11 mouse cellular contexts compared by ENCODE assay signal in the genomic region with DNA sequence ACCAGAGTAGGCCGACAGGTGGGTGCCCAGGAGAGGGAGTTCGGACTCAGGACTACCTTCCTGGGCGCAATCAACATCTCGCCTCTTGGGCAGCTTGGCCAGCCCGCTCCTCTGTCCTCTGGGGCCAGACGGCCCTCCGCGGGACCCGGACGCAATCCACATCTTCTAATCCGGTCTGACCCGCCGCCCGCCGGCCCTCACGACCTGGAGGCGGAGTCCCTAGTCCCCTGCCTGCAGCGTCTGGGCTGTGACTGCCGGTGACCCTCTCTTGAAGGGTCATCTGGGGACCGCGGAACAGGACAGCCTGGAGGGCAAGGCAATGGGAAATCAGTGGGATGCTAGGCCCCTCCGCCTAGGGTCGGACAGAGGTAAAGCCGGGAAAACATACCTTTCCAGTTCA. TPM values are rescaled to one million over a fixed set of nuclear protein-coding genes. Genes with fewer than 3 reads are reported as not detected.
DNase-seq lines count a peak whose midpoint lies in the region; ATAC-seq and TF ChIP-seq lines count a peak whose summit lies in the region.
"Had no signal": no experiment of that assay in that cellular context is flagged by ENCODE, and none has a peak within 500 bp of the region (broad histone marks: within the 10 kb centered on the region; RNA-seq: fewer than 3 reads in every experiment).

No protein-coding gene starts in this region.

- no peak for DNase-seq in heart, embryonic 10.5 days (ENCODE audit: low spot score)
- no peak for DNase-seq in heart, postnatal 14 days
- peak; percentile 38 for DNase-seq in kidney, postnatal 14 days
- no peak for DNase-seq in thymus, postnatal 36 days
- DNase-seq in cerebellum, adult 11-12 months = no peak
- DNase-seq in MN1 (ENCODE audit: low spot score) = no peak
- DNase-seq: cerebellum, adult 8-10 months had no signal

- intact Hi-C loops in heart, postnatal 14 days (cut with DNase I) = no loop called here

- H3K36me3 ChIP-seq in heart, embryonic 10.5 days = no peaks in the 10 kb centered on the region
- peaks cover 49% of the 10 kb centered on the region for H3K36me3 ChIP-seq in E14TG2a.4 (ENCODE audit: insufficient read depth, low read length)
- H3K36me3 ChIP-seq in embryonic facial prominence, embryonic 13.5 days = no peaks in the 10 kb centered on the region

- H3K4me2 ChIP-seq in embryonic facial prominence, embryonic 13.5 days = peak overlapping the region; percentile 85; the same call in 1 of the 2 replicates

- peaks cover 74% of the 10 kb centered on the region for H3K27me3 ChIP-seq in heart, embryonic 10.5 days (ENCODE audit: insufficient read depth, poor library complexity, severe bottlenecking)
- H3K27me3 ChIP-seq in E14TG2a.4 (ENCODE audit: insufficient read depth, low read length) = no peaks in the 10 kb centered on the region
- peaks cover 61% of the 10 kb centered on the region for H3K27me3 ChIP-seq in embryonic facial prominence, embryonic 13.5 days

- no peak overlapping the region for H3K27ac ChIP-seq in heart, embryonic 10.5 days
- H3K27ac ChIP-seq in embryonic facial prominence, embryonic 13.5 days = no peak overlapping the region

- H3K9me3 ChIP-seq in heart, embryonic 10.5 days = no peaks in the 10 kb centered on the region
- no peaks in the 10 kb centered on the region for H3K9me3 ChIP-seq in E14TG2a.4 (ENCODE audit: low read length)
- H3K9me3 ChIP-seq in embryonic facial prominence, embryonic 13.5 days = no peaks in the 10 kb centered on the region

- peaks cover 19% of the 10 kb centered on the region for H3K4me1 ChIP-seq in heart, embryonic 10.5 days
- H3K4me1 ChIP-seq in E14TG2a.4 (replicated peaks; ENCODE audit: low read depth, low read length) = peaks cover 76% of the 10 kb centered on the region
- peaks cover 13% of the 10 kb centered on the region for H3K4me1 ChIP-seq in embryonic facial prominence, embryonic 13.5 days

- no peak overlapping the region for H3K9ac ChIP-seq in embryonic facial prominence, embryonic 13.5 days

- TF ChIP-seq CTCF in E14TG2a.4 (conservative IDR thresholded peaks at IDR 0.05; ENCODE audit: low read length) = no peak

- ATAC-seq in embryonic facial prominence, embryonic 13.5 days (ENCODE audit: insufficient number of reproducible peaks, insufficient read depth, low FRiP score, low TSS enrichment, low read depth) = no peak

- 3% methylated on average over 24 of the region's 24 CpGs for WGBS in heart, embryonic 10.5 days
- WGBS in embryonic facial prominence, embryonic 13.5 days = 6% methylated on average over 23 of the region's 24 CpGs

- H3K4me3 ChIP-seq in heart, embryonic 10.5 days = peak overlapping the region; percentile 67
- H3K4me3 ChIP-seq in E14TG2a.4 (replicated peaks; ENCODE audit: low read length) = peak overlapping the region; percentile 97
- no peak overlapping the region for H3K4me3 ChIP-seq in embryonic facial prominence, embryonic 13.5 days

RNA-seq across cellular contexts. Expression of gene Nodal, which starts 1.4 kb away (rescaled TPM):
- polyA plus RNA-seq in heart, embryonic 10.5 days (2016; fragmentation: Nextera tagmentation; extraction: Ambion mirVana) = 0.28 TPM in 1 of 2 replicates, not detected in the other
- under 1 TPM in 1 of 2 experiments, not detected in 1; 0.10 TPM for total RNA-seq in heart, postnatal 14 days (2021)
- 0.15 and 0.25 TPM in 2 replicates for polyA plus RNA-seq in embryonic facial prominence, embryonic 13.5 days (2015; fragmentation: Nextera tagmentation; extraction: Ambion mirVana)
- total RNA-seq: neutrophil, adult 5-6 weeks had no signal
- polyA plus RNA-seq: stomach, embryonic 14.5 days had no signal

RNA-seq across cellular contexts. Expression of gene Eif4ebp2, which starts 33.3 kb away (rescaled TPM):
- 51.2 and 53.1 TPM in 2 replicates for polyA plus RNA-seq in heart, embryonic 10.5 days (2016; fragmentation: Nextera tagmentation; extraction: Ambion mirVana)
- total RNA-seq in heart, postnatal 14 days (2021) = 10 to 100 TPM; 75.1 to 75.5 TPM
- polyA plus RNA-seq in embryonic facial prominence, embryonic 13.5 days (2015; fragmentation: Nextera tagmentation; extraction: Ambion mirVana) = 63.3 and 67.6 TPM in 2 replicates

RNA-seq across cellular contexts. Expression of gene Pald1, which starts 35.8 kb away (rescaled TPM):
- polyA plus RNA-seq in heart, embryonic 10.5 days (2016; fragmentation: Nextera tagmentation; extraction: Ambion mirVana) = 34.2 and 40.8 TPM in 2 replicates
- 10 to 100 TPM; 32.0 to 36.8 TPM for total RNA-seq in heart, postnatal 14 days (2021)
- 22.4 and 22.5 TPM in 2 replicates for polyA plus RNA-seq in embryonic facial prominence, embryonic 13.5 days (2015; fragmentation: Nextera tagmentation; extraction: Ambion mirVana)
- total RNA-seq: neutrophil, adult 5-6 weeks had no signal

RNA-seq across cellular contexts. Expression of gene Lrrc20, which starts 56.5 kb away (rescaled TPM):
- polyA plus RNA-seq in heart, embryonic 10.5 days (2016; fragmentation: Nextera tagmentation; extraction: Ambion mirVana) = 10.5 and 14.0 TPM in 2 replicates
- total RNA-seq in heart, postnatal 14 days (2021) = 10 to 100 TPM; 24.5 to 25.8 TPM
- polyA plus RNA-seq in embryonic facial prominence, embryonic 13.5 days (2015; fragmentation: Nextera tagmentation; extraction: Ambion mirVana) = 10.2 and 12.4 TPM in 2 replicates
